Mouse (Mus musculus): ENCODE measurements at regions not wholly inside any gene's neighbourhood (a gene's known extent, or its start where the extent isn't known, plus 50 kb on each side); places are given as distances from the start of the nearest gene placed in this dataset.
"Not testable (repeated sequence)": the region's sequence is repeated elsewhere in the genome, so short reads cannot be mapped to it uniquely, and the experiment has no call there.

- not testable (repeated sequence) for DNase-seq (ENCODE audit: low spot score)
Observed at GRCm38 (mm10) chr13:75484252-75484651, 222.3 kb upstream of the Ell2 start.

DNA sequence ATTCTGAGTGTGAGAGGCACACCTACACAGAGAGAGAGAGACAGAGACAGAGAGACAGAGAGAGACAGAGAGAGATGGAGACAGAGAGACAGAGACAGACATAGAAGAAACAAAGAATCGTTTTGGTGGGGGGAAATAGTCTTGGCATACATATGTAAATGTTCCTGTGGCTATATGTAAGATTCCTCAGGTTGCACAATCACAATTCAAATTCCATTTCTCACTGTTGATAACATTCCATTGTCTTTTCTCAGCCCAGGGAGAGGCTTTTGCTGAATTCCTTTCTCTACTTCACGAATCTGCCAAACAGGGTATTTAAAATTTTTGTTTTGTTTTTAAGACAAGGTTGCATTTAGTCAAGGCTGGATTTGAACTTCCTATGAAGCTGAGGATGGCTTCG, 205.0 kb upstream of the Ell2 start:
- DNase-seq (ENCODE audit: low spot score) = no peak

DNA sequence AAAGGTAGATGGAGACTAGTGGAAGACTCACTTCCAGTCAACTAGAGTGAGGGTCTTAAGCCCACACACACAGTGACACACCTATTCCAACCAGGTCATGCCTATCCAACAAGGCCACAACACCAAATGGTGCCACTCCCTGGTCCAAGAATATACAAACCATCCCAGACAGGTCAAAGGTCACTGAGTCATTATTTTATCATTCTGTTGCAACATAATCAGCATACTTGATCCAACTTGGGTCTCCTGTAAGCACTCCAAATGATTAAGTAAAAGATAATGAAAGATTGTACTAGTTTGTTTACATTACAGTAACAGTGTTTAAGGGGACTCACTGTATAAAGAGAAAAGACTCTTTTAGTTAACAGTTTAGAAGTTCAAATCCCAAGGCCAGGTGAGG, 203.2 kb upstream of the Ell2 start:
- no peak for DNase-seq (ENCODE audit: low spot score)

- DNase-seq (ENCODE audit: low spot score) = no peak
Observed at GRCm38 (mm10) chr13:75514315-75515020, 192.1 kb upstream of the Ell2 start.

GRCm38 (mm10) chr13:75523293-75524278, 183.0 kb upstream of the Ell2 start:
- DNase-seq (ENCODE audit: low spot score) = no peak

DNA sequence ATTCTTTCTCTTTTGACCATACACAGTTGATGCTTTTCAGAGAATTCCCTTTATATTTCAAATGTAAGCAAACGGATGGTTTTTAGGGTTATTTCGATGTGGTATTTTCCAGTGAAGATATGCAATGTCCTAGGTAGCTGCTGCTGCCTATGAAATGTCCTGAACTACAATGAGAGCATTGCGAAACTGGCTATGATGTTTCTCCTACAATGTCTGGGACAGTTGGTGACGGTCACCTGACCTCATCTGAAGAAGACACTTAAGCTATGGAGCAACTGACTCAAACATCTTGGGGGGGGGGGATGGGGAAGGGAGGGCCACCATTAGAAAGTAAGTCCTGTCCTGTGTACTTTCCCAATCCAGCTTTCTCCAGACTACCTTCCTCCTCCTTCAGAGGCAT, 182.1 kb upstream of the Ell2 start:
- no peak for DNase-seq (ENCODE audit: low spot score)

GRCm38 (mm10) chr13:75531566-75531965, 175.0 kb upstream of the Ell2 start:
- DNase-seq (ENCODE audit: low spot score) = no peak

DNA sequence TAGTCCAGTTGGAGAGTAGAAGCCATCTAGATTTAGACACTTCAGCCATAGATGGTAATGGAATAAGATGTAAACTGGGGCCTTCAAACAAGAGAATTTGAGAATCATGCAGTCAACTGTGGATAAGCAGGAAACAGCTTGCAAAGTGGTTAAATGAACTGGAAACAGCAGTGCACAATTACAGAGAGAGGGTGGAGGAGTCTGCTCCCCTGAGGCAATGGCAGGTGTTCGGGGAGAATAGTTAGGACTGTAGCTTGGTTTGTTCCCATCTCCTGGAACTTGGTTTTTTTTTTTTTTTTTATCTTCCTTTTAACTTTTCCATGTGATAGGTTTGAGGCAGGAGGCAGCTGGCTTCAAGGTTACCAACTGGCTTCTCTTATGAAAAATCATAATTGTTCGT, 165.1 kb upstream of the Ell2 start:
- no peak for DNase-seq (ENCODE audit: low spot score)

GRCm38 (mm10) chr13:75542253-75542945, 164.2 kb upstream of the Ell2 start:
- peak; percentile 9 for DNase-seq (ENCODE audit: low spot score)

DNA sequence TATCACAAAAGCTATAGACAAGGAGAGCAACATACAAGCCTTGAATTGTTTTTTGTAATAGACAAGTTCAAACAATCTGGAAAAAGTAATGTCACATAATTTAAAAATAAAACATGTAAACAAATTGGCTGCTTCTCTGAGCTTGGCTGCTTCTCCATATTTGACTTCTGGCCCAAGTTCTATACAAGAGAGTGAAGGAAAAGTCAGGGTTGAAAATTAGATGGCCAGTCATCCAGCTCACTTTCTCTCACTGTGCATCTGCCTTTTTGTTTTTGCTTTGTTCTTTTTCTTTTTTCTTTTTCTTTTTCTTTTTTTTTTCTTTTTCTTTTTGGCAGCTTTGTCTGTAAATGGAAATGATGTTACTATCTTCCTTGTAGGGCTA, 163.6 kb upstream of the Ell2 start:
- DNase-seq (ENCODE audit: low spot score) = no peak

DNA sequence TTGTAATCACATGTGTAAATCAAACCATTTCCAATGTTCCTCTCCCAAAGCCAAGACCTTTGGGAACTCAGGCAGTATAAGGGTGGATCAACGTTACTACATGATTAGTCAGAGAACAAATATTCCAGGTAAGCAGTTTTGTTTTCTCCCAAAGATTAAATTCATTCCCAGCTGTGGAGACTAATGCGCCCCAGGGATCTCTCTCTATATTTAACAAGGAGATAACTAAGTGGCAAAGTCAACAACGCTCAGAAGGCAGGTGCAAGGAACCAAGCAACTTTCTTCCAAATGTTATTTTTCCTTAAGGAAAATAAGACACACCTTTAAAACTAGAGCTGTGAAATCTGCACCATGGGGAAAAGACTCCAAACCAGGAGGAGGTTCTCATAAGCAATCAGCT, 163.0 kb upstream of the Ell2 start:
- no peak for DNase-seq (ENCODE audit: low spot score)

DNA sequence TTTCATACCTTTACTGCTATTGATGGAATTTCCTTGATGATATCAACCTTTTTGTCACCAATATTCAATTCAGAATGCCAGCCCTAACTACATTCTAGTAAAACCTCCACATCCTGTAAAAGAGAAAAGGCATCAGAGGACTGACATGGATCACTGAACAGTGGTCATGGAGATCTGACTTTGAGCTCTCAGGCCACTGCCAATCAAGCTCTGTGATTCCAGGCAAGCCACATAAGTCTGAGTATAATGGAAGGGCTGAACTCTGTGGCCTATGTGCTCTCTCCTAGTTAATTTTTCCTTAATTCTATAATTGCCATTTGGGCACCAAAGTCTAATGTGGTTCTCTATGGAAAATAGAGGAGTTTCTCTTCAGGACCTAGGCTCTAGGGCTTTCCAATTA, 161.8 kb upstream of the Ell2 start:
- DNase-seq (ENCODE audit: low spot score) = no peak

DNA sequence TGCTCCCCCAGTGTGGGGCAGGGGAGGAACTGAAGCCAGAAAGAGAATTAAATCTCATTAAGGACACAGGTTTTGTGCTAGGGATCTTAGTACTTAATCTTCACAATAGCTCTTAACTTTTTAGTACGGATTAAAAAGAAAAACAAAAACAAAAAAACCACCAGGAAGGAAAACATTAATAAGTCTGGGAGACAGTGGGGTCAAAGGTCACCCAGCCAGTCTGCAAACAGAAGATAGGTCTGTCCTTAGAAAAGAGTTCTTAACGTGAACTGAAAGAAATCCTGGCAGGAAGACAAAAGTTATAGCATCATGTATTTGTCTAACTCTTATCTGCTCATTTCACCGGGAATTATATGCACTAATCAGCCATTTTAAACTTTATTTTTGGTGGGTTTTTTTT, 158.8 kb upstream of the Ell2 start:
- DNase-seq (ENCODE audit: low spot score) = no peak

DNA sequence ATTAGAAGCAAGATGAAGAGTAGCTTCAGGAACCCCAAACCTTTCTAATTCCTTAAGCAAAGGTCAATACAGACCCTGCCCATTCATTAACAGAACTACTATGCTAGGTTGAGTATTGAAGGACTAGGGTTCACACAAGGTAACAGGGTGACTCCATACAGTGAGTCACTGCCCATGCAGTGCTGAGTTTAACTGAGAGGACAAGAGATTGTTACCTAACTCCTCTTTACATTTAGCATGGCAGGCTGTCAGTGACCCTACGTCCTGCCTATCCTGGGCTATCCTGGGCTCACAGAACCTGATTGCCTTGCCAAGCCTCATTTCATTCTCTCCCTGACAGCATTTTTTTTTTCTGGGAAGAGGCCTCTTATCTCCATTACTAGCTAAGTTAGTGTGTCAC, 127.6 kb upstream of the Ell2 start:
- DNase-seq (ENCODE audit: low spot score) = no peak

- DNase-seq (ENCODE audit: low spot score) = no peak
Observed at GRCm38 (mm10) chr13:75590836-75591235, 115.7 kb upstream of the Ell2 start.

- DNase-seq (ENCODE audit: low spot score) = no peak
Observed at GRCm38 (mm10) chr13:75596856-75597255, 109.7 kb upstream of the Ell2 start.

- no peak for DNase-seq (ENCODE audit: low spot score)
Observed at GRCm38 (mm10) chr13:75598186-75598585, 108.4 kb upstream of the Ell2 start.

GRCm38 (mm10) chr13:75598675-75599074, 107.9 kb upstream of the Ell2 start:
- no peak for DNase-seq (ENCODE audit: low spot score)

DNA sequence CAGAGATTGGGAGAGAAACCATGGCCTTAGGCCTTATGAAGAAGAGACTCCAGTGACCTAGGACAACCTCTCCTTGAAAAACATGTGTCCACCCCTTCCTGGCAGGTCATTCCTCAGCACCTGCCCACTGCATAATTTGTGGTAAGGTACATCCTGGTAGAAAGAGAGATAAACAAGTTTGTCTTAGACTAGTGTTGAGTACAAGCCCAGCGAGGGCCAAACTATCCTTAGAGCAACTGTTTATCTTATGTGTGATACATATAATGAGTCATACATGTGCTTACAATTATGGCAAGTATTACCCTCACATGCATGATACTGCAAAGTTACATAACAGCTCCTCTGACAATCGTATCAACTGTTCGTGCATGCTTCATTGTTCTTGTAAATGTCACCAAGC, 83.3 kb upstream of the Ell2 start:
- no peak for DNase-seq (ENCODE audit: low spot score)

DNA sequence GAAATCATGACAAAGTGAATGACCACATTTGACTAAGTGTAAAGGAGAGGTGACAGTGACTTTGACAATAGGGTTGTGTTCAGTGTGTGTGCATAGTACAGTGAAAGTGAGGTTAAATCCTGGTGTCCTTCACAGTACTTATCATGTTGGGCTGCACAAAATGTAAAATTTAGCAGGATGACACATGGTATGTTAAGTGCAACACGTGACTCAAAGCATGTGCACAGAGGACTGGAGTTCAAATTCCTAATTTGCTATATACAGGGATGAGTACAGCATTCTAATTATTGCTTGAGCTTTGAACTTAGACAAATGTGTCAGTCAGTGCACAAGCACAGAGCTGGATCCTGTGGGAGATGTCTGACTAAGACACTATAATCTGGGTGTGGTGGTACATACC, 79.2 kb upstream of the Ell2 start:
- no peak for DNase-seq (ENCODE audit: low spot score)

GRCm38 (mm10) chr13:75631048-75631447, 75.5 kb upstream of the Ell2 start:
- DNase-seq (ENCODE audit: low spot score) = no peak

DNA sequence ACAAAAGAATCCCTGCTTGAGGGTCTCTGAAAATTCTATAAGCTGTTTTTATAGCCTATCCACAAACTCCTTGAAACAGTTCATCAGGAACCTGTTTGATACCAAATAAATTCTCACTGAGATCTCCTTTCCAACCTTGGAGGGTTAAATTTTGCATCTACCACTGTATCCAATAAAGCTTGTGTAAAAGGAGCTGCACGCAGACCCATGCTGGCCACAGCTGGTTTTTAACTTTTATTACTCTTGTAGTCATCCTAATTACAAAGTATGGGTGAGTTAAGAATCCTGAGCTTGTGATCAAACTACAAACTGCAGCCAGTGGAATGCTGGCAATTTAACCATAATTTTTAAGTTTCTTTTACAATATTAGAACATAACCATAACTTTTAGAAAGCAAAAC, 59.0 kb upstream of the Ell2 start:
- DNase-seq (ENCODE audit: low spot score) = no peak

DNA sequence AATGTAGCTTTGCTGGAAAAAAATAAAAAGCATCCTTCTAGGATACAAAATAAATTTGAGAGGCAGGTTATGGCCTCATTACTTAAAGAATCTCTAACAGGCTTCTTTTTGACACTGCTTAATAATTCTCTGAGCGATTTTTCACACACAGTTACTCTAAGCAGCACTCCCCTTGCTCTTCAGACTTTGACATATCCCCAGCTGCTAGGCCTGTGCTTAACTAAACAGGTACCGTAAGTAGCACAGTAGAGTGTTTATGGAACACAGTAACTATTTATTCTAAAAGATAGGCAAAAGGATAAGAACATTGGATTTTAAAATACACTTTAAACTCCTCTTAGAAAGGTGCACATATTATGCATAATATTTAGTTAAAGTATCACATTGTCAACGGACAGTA, 54.6 kb upstream of the Ell2 start:
- DNase-seq (ENCODE audit: low spot score) = no peak

Measured in ovary, postnatal 14 days (tissue).